Mouse (Mus musculus) limb, embryonic 14.5 days (tissue): ENCODE data around the gene Tmed8. TPM values are rescaled to one million over a fixed set of nuclear protein-coding genes. Genes with fewer than 3 reads are reported as not detected.

Source experiments
- ATAC-seq: fragments of 200-750 bp; cut with Nextera tagmentation; 2 replicates; pipeline ENCODE4 v1.8.0; 2017; ENCODE audit warnings: low read depth, moderate number of reproducible peaks, moderate TSS enrichment; ENCODE audit not compliant: low FRiP score
- DNase-seq: peaks from one replicate; pipeline ENCODE4 v3.0.0-alpha.2; 2015; ENCODE audit warnings: low spot score
- H3K27ac ChIP-seq: fragments of 300-500 bp; sonication (generic); replicated peaks from 2 replicates; pipeline ENCODE4 v1.5.1; 2014; ENCODE audit warnings: low read depth, mild to moderate bottlenecking, low read length, moderate library complexity, mixed read lengths
- H3K27me3 ChIP-seq: fragments of 300-500 bp; sonication (generic); 2 replicates; pipeline ENCODE4 v1.6.1; 2014; ENCODE audit warnings: low read length, mixed read lengths; ENCODE audit not compliant: control insufficient read depth, insufficient read depth
- H3K36me3 ChIP-seq: fragments of 300-500 bp; sonication (generic); 2 replicates; pipeline ENCODE4 v1.6.1; 2014; ENCODE audit warnings: mild to moderate bottlenecking, low read length, moderate library complexity, mixed read lengths; ENCODE audit not compliant: control insufficient read depth, insufficient read depth
- H3K4me1 ChIP-seq: fragments of 300-500 bp; sonication (generic); 2 replicates; pipeline ENCODE4 v1.6.1; 2014; ENCODE audit warnings: antibody characterized with exemption, low read length, mixed read lengths; ENCODE audit not compliant: control insufficient read depth, insufficient read depth
- H3K4me2 ChIP-seq: fragments of 300-500 bp; sonication (generic); replicated peaks from 2 replicates; pipeline ENCODE4 v1.6.1; 2014; ENCODE audit warnings: low read depth, mild to moderate bottlenecking, low read length, moderate library complexity; ENCODE audit not compliant: severe bottlenecking
- H3K4me3 ChIP-seq: fragments of 300-500 bp; sonication (generic); replicated peaks from 2 replicates; pipeline ENCODE4 v1.5.1; 2014; ENCODE audit warnings: low read length
- H3K9ac ChIP-seq: fragments of 300-500 bp; sonication (generic); 2 replicates; pipeline ENCODE4 v1.6.1; 2014; ENCODE audit warnings: mild to moderate bottlenecking, low read depth, low read length, moderate library complexity; ENCODE audit not compliant: severe bottlenecking
- H3K9me3 ChIP-seq: fragments of 300-500 bp; sonication (generic); 2 replicates; pipeline ENCODE4 v1.6.1; 2016; ENCODE audit warnings: low read length; ENCODE audit not compliant: control insufficient read depth
- POLR2A ChIP-seq: fragments of 200-500 bp; IDR thresholded peaks from 2 replicates; pipeline ENCODE4 v1.8.0; 2012; ENCODE audit warnings: inconsistent platforms, mild to moderate bottlenecking, moderate library complexity, borderline replicate concordance; ENCODE audit not compliant: insufficient read depth, insufficient read length; ENCODE audit errors: extremely low read depth
- WGBS: fragments of 180-500 bp; shearing (Covaris S2); extraction: QIAGEN DNeasy Blood & Tissue Kit; methylation state at CpG from one replicate; pipeline ENCODE4 v1.1.7; 2014; 5-methylcytosine and 5-hydroxymethylcytosine counted together
- polyA plus RNA-seq, 2 experiments: library from polyadenylated mRNA; depleted of rRNA in 1 of 2; stranded (reverse) in 1 of 2; unstranded in 1 of 2; fragments of >200 nt; fragmentation: Nextera tagmentation in 1 of 2; extraction: Ambion mirVana in 1 of 2; gene quantifications; 2 replicates each; pipeline versions ENCODE4 v1.2.1 to v1.2.3; 2012 to 2014

Tmed8 gene
- polyA plus RNA-seq, 2 experiments: 2.9 to 6.2 TPM

- Histone ChIP-seq H3K36me3 (no peaks in the 10 kb centered on the region), H3K4me3 (no peak overlapping the region), H3K27me3 (no peaks in the 10 kb centered on the region), H3K4me2 (no peak overlapping the region), H3K9ac (no peak overlapping the region), H3K9me3 (no peaks in the 10 kb centered on the region), H3K27ac (no peak overlapping the region), H3K4me1 (no peaks in the 10 kb centered on the region)
- WGBS: 77% methylated on average over 7 of the region's 7 CpGs
- no peak for TF ChIP-seq POLR2A
- ATAC-seq (no peak), DNase-seq (no peak)
These were observed 26.5 kb upstream of the Tmed8 start for GRCm38 (mm10) chr12:87226801-87227200.

GRCm38 (mm10) chr12:87224950-87225349 lies 24.7 kb upstream of the Tmed8 start:
- H3K4me2 ChIP-seq: no peak overlapping the region
- H3K9me3 ChIP-seq: no peaks in the 10 kb centered on the region
- no peak for ATAC-seq
- H3K27ac ChIP-seq: no peak overlapping the region
- H3K4me3 ChIP-seq: no peak overlapping the region
- no peak for TF ChIP-seq POLR2A
- H3K36me3 ChIP-seq: no peaks in the 10 kb centered on the region
- H3K4me1 ChIP-seq: no peaks in the 10 kb centered on the region
- 73% methylated on average over 10 of the region's 10 CpGs for WGBS
- no peak for DNase-seq
- no peak overlapping the region for H3K9ac ChIP-seq
- no peaks in the 10 kb centered on the region for H3K27me3 ChIP-seq

- Histone ChIP-seq H3K27me3 (no peaks in the 10 kb centered on the region), H3K4me1 (no peaks in the 10 kb centered on the region), H3K27ac (no peak overlapping the region), H3K9me3 (no peaks in the 10 kb centered on the region), H3K9ac (no peak overlapping the region), H3K36me3 (no peaks in the 10 kb centered on the region), H3K4me3 (no peak overlapping the region), H3K4me2 (no peak overlapping the region)
- WGBS: 52% methylated on average over 7 of the region's 7 CpGs
- no peak for TF ChIP-seq POLR2A
- DNase-seq: peak; percentile 17
- no peak for ATAC-seq
These were observed 19.1 kb upstream of the Tmed8 start for GRCm38 (mm10) chr12:87219362-87219761.

- no peak overlapping the region for H3K27ac ChIP-seq
- no peaks in the 10 kb centered on the region for H3K36me3 ChIP-seq
- ATAC-seq (no peak), DNase-seq (no peak)
- no peak overlapping the region for H3K9ac ChIP-seq
- H3K9me3 ChIP-seq: no peaks in the 10 kb centered on the region
- no peak overlapping the region for H3K4me3 ChIP-seq
- H3K4me1 ChIP-seq: no peaks in the 10 kb centered on the region
- TF ChIP-seq POLR2A: no peak
- H3K27me3 ChIP-seq: no peaks in the 10 kb centered on the region
- H3K4me2 ChIP-seq: no peak overlapping the region
These were observed 17.3 kb upstream of the Tmed8 start for GRCm38 (mm10) chr12:87217596-87217995.

GRCm38 (mm10) chr12:87216053-87216452 lies 15.8 kb upstream of the Tmed8 start:
- no peak overlapping the region for H3K27ac ChIP-seq
- DNase-seq (no peak), ATAC-seq (no peak)
- H3K9me3 ChIP-seq: no peaks in the 10 kb centered on the region
- no peak overlapping the region for H3K4me2 ChIP-seq
- H3K9ac ChIP-seq: no peak overlapping the region
- no peaks in the 10 kb centered on the region for H3K4me1 ChIP-seq
- WGBS: 68% methylated on average over 2 of the region's 2 CpGs
- H3K36me3 ChIP-seq: no peaks in the 10 kb centered on the region
- H3K27me3 ChIP-seq: no peaks in the 10 kb centered on the region
- no peak for TF ChIP-seq POLR2A
- no peak overlapping the region for H3K4me3 ChIP-seq
